Mouse (Mus musculus): ENCODE results near the gene Acad10. TPM values are rescaled to one million over a fixed set of nuclear protein-coding genes. Genes with fewer than 3 reads are reported as not detected.
"Not testable (repeated sequence)": the region's sequence is repeated elsewhere in the genome, so short reads cannot be mapped to it uniquely, and the experiment has no call there.

The Acad10 gene
- total RNA-seq (2015) (2.2 and 3.0 TPM in 2 replicates), total RNA-seq (2017) (2.1 and 2.4 TPM in 2 replicates)

GRCm38 (mm10) chr5:121660059-121660896, at the start of gene Acad10, which contains the start of gene Brap:
Gene Acad10 (minus strand): TSS chr5:121660514.
Gene Brap (plus strand): TSS chr5:121660563.
- ATAC-seq (replicated peaks; ENCODE audit: poor library complexity) = peak; percentile 87

GRCm38 (mm10) chr5:121704512-121705248, 44.4 kb upstream of the Acad10 start:
- ATAC-seq (replicated peaks; ENCODE audit: poor library complexity) = no peak

DNA sequence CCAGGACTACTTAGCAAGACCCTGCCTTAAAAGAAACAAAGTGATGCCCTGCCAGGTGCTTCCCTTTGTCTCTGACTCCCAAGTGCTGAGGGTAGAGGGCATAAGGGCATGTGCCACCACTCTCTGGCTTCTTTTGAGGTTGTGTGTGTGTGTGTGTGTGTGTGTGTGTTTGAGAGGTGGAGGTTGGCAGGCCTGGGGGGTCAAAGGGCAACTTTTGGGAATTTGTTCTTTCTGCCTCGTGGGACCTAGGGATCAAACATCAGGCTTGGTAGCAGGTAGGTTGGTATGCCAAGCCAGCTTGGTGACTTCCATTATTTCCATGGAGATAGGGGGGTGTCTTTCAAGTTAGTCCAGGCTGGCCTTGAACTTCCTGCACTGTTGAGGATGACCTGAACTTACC, 43.0 kb upstream of the Acad10 start:
- no peak for ATAC-seq (replicated peaks; ENCODE audit: poor library complexity)

DNA sequence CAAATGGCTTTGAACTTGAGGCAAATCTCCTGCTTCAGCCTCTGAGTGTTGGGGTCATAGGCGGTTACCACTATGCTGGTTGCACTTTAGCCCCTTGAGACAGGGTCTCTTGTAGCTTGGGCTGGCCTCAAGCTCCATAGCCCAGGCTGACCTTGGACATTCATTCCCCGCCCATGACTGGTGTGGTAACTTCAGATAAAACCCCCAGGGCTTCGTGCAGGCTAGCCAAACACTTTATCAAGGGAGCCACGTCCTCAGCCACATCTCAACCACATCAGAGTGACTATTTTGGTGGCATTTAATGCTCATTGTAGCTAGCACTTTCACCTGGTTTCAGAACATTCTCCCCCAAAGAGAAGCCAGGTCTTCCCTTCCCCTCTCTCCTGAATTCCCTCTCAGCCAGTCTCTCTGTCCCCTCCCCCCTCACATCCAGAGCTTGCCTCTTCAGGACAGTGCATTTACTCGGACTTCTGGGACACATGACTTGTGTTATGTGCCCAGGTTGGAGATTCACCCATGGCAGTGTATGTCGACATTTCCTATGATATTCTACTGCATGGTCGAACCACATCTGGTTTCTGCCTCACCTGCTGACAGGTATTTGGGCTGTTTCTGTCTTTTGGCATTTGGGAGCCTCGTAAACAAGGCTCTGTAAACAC, 40.9 kb upstream of the Acad10 start:
- ATAC-seq (replicated peaks; ENCODE audit: poor library complexity) = peak; percentile 87

DNA sequence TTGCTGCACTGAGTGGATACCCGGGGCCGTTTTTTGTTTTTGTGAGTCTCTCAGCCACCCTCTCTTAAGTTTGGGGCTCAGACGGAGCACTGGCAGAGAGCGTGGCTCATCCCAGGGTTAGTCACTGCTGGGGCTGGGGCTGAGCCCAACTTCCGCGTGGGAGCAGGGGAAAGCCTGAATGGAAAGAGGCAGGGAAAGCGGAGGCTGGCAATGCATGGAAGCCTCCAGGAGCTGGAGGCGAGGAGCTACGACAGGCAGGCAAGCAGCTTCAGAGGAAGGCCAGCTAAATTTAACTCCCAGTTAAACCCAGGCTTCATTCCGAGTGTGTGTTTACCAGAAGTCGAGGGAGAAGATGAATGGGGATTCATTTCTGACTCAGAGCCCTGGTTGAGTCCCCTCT, 40.2 kb upstream of the Acad10 start:
- no peak for ATAC-seq (replicated peaks; ENCODE audit: poor library complexity)

DNA sequence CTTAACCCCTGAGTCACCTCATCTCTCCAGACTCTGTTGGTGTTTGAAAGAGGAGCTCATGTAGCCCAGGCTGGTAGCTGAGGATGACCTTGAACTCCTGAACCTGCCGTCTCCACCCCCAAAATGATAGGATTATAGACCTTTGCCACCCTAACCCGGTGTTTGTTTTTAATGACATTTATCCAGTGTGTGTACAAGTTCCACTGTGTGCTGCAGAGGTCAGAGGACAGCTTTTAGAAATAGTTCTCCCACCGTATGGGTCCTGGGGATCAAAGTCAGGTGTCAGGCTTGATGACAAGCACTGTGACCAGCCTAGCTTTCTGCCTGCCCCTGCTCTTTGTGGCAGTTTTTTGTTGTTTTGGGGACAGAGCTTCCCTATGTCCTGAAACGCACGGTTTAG, 39.6 kb upstream of the Acad10 start:
- no peak for ATAC-seq (replicated peaks; ENCODE audit: poor library complexity)

DNA sequence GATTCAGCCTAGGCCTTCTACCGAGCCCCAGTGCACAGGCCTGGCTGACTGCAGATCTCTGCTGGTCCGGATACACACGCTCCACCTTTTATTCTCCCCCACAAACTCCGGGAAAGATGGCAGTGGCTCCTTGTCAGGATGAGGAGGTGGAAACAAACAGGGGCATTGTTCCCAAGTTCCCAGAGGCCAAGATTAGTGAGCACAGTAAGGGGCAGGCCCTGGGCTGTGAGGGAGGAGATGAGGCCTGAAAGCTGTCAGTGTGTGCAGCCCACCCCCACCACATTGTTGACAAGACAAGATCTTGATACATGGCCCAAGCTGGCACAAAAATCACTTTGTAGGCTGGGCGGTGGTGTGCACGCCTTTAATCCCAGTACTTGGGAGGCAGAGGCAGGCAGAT, 36.4 kb upstream of the Acad10 start:
- ATAC-seq (replicated peaks; ENCODE audit: poor library complexity) = no peak

GRCm38 (mm10) chr5:121692897-121693296, 32.6 kb upstream of the Acad10 start:
- no peak for ATAC-seq (replicated peaks; ENCODE audit: poor library complexity)

DNA sequence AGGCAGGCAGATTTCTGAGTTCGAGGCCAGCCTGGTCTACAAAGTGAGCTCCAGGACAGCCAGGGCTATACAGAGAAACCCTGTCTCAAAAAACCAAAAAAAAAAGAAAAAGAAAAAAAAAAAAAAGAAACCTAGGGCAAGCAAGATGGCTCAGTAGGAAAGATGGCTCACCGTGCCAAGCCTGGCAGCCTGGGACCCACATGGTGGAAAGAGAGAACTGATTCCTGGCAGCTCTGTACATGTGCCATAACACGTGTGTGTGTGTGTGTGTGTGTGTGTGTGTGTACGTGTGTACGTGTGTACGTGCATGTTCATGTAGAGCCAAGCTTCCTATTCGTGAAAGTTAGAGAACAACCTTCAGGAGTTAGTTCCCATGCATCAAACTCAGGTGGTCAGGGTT, 31.1 kb upstream of the Acad10 start:
- not testable (repeated sequence) for ATAC-seq (replicated peaks; ENCODE audit: poor library complexity)

DNA sequence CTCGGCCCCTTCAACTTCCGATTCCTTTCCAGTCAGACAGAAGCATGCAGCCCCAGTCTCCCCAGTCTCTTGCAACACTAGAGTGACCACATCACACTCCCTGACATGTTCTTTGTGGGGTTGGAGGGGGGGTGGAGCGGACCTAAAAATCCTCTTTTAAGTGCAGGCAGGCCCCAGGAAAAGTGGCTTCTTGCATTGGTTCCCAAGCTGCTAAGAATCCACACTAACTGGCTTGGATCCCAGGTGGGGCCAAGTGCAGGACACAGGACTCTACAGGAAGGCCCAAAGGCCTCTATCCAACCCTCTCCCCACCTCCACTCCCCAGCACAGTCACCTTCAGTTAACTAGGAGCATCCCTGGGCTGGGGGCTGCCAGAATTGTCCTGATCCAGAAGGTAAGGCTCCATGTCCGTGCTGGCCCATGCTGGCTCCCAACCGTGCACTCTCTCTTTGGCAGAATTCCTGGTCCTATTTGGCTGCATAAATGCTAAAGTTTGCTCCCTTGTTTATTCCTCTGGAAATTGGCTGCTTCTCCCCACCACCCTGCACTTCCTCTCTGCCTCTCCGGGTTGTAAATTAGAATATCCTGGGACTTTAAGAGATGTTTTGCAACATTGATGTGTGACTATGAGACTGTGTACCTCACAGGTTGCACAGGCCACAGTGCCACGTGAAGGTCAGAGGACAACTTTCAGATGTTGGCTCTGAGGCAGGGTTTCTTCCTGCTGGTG, 30.3 kb upstream of the Acad10 start:
- ATAC-seq (replicated peaks; ENCODE audit: poor library complexity) = peak; percentile 54; the same call in 1 of the 2 replicates

- no peak for ATAC-seq (replicated peaks; ENCODE audit: poor library complexity)
Measured at GRCm38 (mm10) chr5:121686113-121686898, 26.0 kb upstream of the Acad10 start.

GRCm38 (mm10) chr5:121685495-121685894, 25.2 kb upstream of the Acad10 start:
- no peak for ATAC-seq (replicated peaks; ENCODE audit: poor library complexity)

GRCm38 (mm10) chr5:121682250-121682649, 21.9 kb upstream of the Acad10 start:
- ATAC-seq (replicated peaks; ENCODE audit: poor library complexity) = no peak

- peak; percentile 55; the same call in 1 of the 2 replicates for ATAC-seq (replicated peaks; ENCODE audit: poor library complexity)
Measured at GRCm38 (mm10) chr5:121670412-121670811, 10.1 kb upstream of the Acad10 start.

GRCm38 (mm10) chr5:121668411-121668810, 8.1 kb upstream of the Acad10 start:
- ATAC-seq (replicated peaks; ENCODE audit: poor library complexity) = no peak

GRCm38 (mm10) chr5:121667067-121667466, 6.8 kb upstream of the Acad10 start:
- ATAC-seq (replicated peaks; ENCODE audit: poor library complexity) = no peak

DNA sequence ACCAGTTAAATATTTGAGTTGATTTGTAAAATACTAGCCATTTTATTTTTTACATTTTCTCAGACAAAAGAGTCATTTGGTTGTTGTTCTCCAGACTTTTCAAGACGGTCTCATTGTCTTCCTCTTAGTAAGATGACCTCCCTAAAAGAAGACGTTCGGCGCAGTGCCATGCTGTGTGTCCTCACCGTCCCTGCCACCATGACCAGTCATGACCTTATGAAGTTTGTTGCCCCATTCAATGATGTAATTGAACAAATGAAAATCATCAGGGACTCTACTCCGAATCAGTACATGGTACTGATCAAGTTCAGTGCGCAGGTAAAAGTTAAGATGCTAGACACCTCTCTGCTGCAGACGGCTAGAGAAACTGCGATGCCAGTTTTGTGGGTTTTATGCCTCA, 4.7 kb upstream of the Acad10 start:
- ATAC-seq (replicated peaks; ENCODE audit: poor library complexity) = no peak

GRCm38 (mm10) chr5:121664078-121664477, 3.8 kb upstream of the Acad10 start:
- ATAC-seq (replicated peaks; ENCODE audit: poor library complexity) = no peak

- ATAC-seq (replicated peaks; ENCODE audit: poor library complexity) = no peak
Measured at GRCm38 (mm10) chr5:121663456-121663855, 3.1 kb upstream of the Acad10 start.

- no peak for ATAC-seq (replicated peaks; ENCODE audit: poor library complexity)
Measured at GRCm38 (mm10) chr5:121661494-121661893, 1.2 kb upstream of the Acad10 start.

Measured in megakaryocyte progenitor cell, adult 5-6 weeks (primary cell).